Mouse (Mus musculus) heart, embryonic 11.5 days (tissue): ENCODE data around the gene Pak6. TPM values are rescaled to one million over a fixed set of nuclear protein-coding genes. Genes with fewer than 3 reads are reported as not detected.

Source experiments
- ATAC-seq: fragments of 200-750 bp; cut with Nextera tagmentation; replicated peaks from 2 replicates; pipeline ENCODE4 v1.8.0; 2017; ENCODE audit warnings: moderate library complexity; ENCODE audit not compliant: insufficient number of reproducible peaks, low FRiP score, low TSS enrichment
- H3K27ac ChIP-seq: fragments of 300-500 bp; sonication (generic); 2 replicates; pipeline ENCODE4 v1.5.1; 2014; ENCODE audit warnings: mild to moderate bottlenecking, low read depth, low read length
- H3K27me3 ChIP-seq: fragments of 300-500 bp; sonication (generic); 2 replicates; pipeline ENCODE4 v1.6.1; 2014; ENCODE audit warnings: mild to moderate bottlenecking, low read length, mixed read lengths; ENCODE audit not compliant: control insufficient read depth, insufficient read depth
- H3K36me3 ChIP-seq: fragments of 300-500 bp; sonication (generic); 2 replicates; pipeline ENCODE4 v1.6.1; 2014; ENCODE audit warnings: mild to moderate bottlenecking, low read length, moderate library complexity, mixed read lengths; ENCODE audit not compliant: control insufficient read depth, insufficient read depth
- H3K4me1 ChIP-seq: fragments of 300-500 bp; sonication (generic); 2 replicates; pipeline ENCODE4 v1.6.1; 2014; ENCODE audit warnings: low read length; ENCODE audit not compliant: control insufficient read depth, insufficient read depth
- H3K4me2 ChIP-seq: fragments of 300-500 bp; sonication (generic); 2 replicates; pipeline ENCODE4 v1.6.1; 2014; ENCODE audit warnings: mild to moderate bottlenecking, moderate library complexity
- H3K4me3 ChIP-seq: fragments of 300-500 bp; sonication (generic); 2 replicates; pipeline ENCODE4 v1.5.1; 2014; ENCODE audit warnings: low read depth, low read length
- H3K9ac ChIP-seq: fragments of 300-500 bp; sonication (generic); 2 replicates; pipeline ENCODE4 v1.6.1; 2014; ENCODE audit warnings: mild to moderate bottlenecking, low read depth, low read length, moderate library complexity
- H3K9me3 ChIP-seq: fragments of 300-500 bp; sonication (generic); replicated peaks from 2 replicates; pipeline ENCODE4 v1.6.1; 2016; ENCODE audit warnings: low read length; ENCODE audit not compliant: control insufficient read depth
- WGBS: fragments of 180-500 bp; shearing (Covaris S2); extraction: QIAGEN DNeasy Blood & Tissue Kit; methylation state at CpG from one replicate; pipeline ENCODE4 v1.1.7; 2014; ENCODE audit not compliant: insufficient replicate concordance; 5-methylcytosine and 5-hydroxymethylcytosine counted together
- polyA plus RNA-seq: library from polyadenylated mRNA; unstranded; fragments of >200 nt; fragmentation: Nextera tagmentation; extraction: Ambion mirVana; gene quantifications from 2 replicates; pipeline ENCODE4 v1.2.1, GENCODE M21; 2014

Gene Pak6
- polyA plus RNA-seq, 1 experiment from 2014 or later = 3.0 TPM

- peaks cover 37% of the 10 kb centered on the region for H3K27me3 ChIP-seq
- no peak overlapping the region for H3K27ac ChIP-seq
- H3K9ac ChIP-seq = no peak overlapping the region
- H3K4me2 ChIP-seq = no peak overlapping the region
- ATAC-seq = no peak
- no peaks in the 10 kb centered on the region for H3K9me3 ChIP-seq
- 42% methylated on average over 8 of the region's 8 CpGs for WGBS
- H3K4me1 ChIP-seq = peaks cover 7% of the 10 kb centered on the region
- no peaks in the 10 kb centered on the region for H3K36me3 ChIP-seq
- no peak overlapping the region for H3K4me3 ChIP-seq
These were observed 19.6 kb downstream of the Pak6 start for GRCm38 (mm10) chr2:118682544-118683260.

- H3K27me3 ChIP-seq = peaks cover 29% of the 10 kb centered on the region
- no peaks in the 10 kb centered on the region for H3K36me3 ChIP-seq
- no peak overlapping the region for H3K27ac ChIP-seq
- 79% methylated on average over 4 of the region's 4 CpGs for whole genome bisulfite sequencing
- ATAC-seq = no peak
- peaks cover 5% of the 10 kb centered on the region; the same call in 1 of the 2 replicates for H3K4me1 ChIP-seq
- H3K4me2 ChIP-seq = no peak overlapping the region
- no peak overlapping the region for H3K9ac ChIP-seq
- H3K4me3 ChIP-seq = no peak overlapping the region
- H3K9me3 ChIP-seq = no peaks in the 10 kb centered on the region
These were observed 22.0 kb downstream of the Pak6 start for GRCm38 (mm10) chr2:118685088-118685487.

DNA sequence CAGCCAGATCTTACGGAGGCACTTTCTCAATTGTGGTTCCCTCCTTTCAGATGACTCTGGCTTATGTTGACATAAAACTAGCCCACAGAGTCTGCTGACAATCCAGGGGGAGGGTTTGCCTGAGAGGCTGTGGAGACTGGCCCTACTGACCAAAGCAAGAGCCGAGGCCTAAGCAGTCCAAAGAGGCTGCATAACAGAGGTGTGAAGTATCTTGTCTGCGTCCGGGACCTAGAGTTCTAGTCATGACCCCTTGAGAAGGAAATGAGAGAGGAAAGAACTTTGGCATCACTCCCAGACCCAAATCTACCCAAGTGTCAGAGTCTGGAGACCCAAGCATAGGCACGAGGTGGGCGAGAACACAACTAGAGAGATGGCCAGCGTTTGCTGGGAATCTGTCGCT is 23.6 kb downstream of the Pak6 start:
- peaks cover 5% of the 10 kb centered on the region; the same call in 1 of the 2 replicates for H3K4me1 ChIP-seq
- no peaks in the 10 kb centered on the region for H3K9me3 ChIP-seq
- no peak overlapping the region for H3K9ac ChIP-seq
- no peak overlapping the region for H3K4me3 ChIP-seq
- H3K36me3 ChIP-seq = no peaks in the 10 kb centered on the region
- H3K27me3 ChIP-seq = peaks cover 23% of the 10 kb centered on the region
- no peak overlapping the region for H3K4me2 ChIP-seq
- H3K27ac ChIP-seq = no peak overlapping the region
- WGBS = 67% methylated on average over 8 of the region's 8 CpGs
- ATAC-seq = no peak

DNA sequence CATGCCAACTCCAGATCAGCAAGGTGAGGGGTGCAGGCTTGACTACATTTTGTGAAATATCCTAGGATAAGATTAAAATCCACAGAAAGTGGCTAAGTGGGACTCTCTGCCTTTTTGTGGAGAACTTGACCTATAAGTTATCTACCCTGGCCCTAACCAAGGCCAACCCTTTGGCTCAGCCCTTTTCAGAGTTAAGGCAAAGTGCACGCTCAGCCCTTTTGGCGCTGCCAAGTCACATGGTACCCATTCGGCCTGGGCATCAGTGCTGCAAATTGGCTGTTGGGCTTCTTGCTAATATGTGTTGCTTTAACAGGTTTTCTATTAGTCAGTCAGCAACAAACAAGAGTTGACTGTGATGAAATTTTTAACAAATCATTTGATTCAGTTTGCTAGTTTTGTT is 24.7 kb downstream of the Pak6 start:
- H3K9ac ChIP-seq = no peak overlapping the region
- WGBS = 87% methylated on average over 3 of the region's 3 CpGs

GRCm38 (mm10) chr2:118689875-118690274 is 26.8 kb downstream of the Pak6 start:
- no peak for ATAC-seq
- Histone ChIP-seq H3K4me3 (no peak overlapping the region), H3K9me3 (no peaks in the 10 kb centered on the region), H3K4me2 (no peak overlapping the region), H3K27ac (no peak overlapping the region), H3K9ac (no peak overlapping the region), H3K27me3 (peaks cover 39% of the 10 kb centered on the region), H3K4me1 (no peaks in the 10 kb centered on the region), H3K36me3 (no peaks in the 10 kb centered on the region)
- WGBS = 68% methylated on average over 10 of the region's 10 CpGs

More for the DNA sequence above, 24.7 kb downstream of the Pak6 start:
- peaks cover 22% of the 10 kb centered on the region for H3K27me3 ChIP-seq
- no peaks in the 10 kb centered on the region for H3K9me3 ChIP-seq
- no peak overlapping the region for H3K27ac ChIP-seq
- H3K4me2 ChIP-seq = no peak overlapping the region
- ATAC-seq = no peak
- H3K4me1 ChIP-seq = no peaks in the 10 kb centered on the region
- H3K4me3 ChIP-seq = no peak overlapping the region
- H3K36me3 ChIP-seq = no peaks in the 10 kb centered on the region

GRCm38 (mm10) chr2:118693370-118693966 is 30.4 kb downstream of the Pak6 start:
- 81% methylated on average over 19 of the region's 19 CpGs for WGBS
- Histone ChIP-seq H3K4me1 (peaks cover 13% of the 10 kb centered on the region), H3K9me3 (no peaks in the 10 kb centered on the region), H3K4me3 (no peak overlapping the region), H3K27me3 (peaks cover 60% of the 10 kb centered on the region), H3K27ac (no peak overlapping the region), H3K9ac (no peak overlapping the region), H3K4me2 (no peak overlapping the region), H3K36me3 (no peaks in the 10 kb centered on the region)
- ATAC-seq = no peak

DNA sequence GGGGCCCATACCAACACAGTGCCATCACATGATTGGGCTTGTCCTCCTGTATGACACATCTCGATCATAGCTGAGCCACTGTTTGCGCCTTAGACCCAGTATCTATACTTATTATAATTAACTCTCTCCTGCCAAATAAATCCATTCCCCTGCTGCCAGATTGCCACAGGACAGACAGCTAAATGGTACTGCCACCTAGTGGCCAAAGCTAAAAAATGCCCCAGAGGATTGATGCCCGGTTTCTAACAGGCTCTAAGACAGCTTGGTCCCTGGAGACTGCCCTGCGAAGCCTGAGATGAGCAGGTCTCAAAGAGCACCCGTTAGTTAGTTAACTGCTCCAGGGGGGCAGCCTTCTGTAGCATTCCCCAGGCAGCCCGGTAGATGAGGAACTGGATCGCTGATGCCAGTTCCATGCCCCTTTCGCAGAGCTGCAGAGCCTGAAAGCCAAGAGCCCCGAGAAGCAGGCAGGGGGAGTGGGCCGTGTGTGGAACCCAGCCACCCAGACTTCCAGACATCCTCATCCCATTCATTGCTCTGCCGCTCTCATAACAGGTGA is 32.7 kb downstream of the Pak6 start:
- H3K9ac ChIP-seq = no peak overlapping the region
- no peak for ATAC-seq
- H3K9me3 ChIP-seq = no peaks in the 10 kb centered on the region
- no peak overlapping the region for H3K4me2 ChIP-seq
- H3K27ac ChIP-seq = no peak overlapping the region
- WGBS = 29% methylated on average over 11 of the region's 11 CpGs
- peaks cover 62% of the 10 kb centered on the region for H3K27me3 ChIP-seq
- no peak overlapping the region for H3K4me3 ChIP-seq
- peaks cover 17% of the 10 kb centered on the region for H3K4me1 ChIP-seq
- H3K36me3 ChIP-seq = no peaks in the 10 kb centered on the region

DNA sequence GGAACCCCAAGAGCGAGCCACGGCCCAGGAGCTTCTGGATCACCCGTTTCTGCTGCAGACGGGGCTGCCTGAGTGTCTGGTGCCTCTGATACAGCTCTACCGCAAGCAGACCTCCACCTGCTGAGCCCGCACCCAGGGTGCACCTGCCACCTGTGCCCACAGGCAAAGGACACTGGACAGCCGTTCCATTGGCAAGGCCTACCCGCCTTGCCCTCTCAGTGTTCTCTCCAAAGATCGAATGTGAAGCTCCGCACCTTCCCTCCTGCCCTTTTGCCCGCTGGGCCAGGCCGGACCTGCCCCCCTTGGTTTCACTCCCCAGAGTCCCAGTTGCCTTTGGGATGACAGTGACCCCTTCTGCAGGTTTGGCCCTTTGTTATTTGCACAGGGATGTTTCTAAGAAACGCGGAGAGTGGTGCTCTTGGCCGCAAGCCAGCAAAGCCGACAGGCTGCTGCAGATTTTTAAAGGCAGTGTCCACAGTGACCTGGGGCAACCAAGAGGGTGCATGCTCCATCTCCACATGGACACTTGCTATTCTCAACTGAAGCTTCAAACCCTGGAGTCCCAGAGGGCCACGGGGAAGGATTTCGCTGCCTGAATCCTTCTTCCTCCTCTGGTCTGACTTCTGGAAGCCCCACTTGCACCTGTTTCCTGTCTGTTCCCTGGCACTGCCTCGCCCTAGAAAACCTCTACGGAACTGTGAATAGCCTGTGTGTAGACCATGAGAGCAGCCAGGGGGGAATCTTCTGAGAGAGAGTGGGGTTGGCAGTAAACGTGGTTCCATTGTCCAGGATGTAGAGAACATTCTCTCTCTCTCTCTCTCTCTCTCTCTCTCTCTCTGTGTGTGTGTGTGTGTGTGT is 33.6 kb downstream of the Pak6 start:
- Histone ChIP-seq H3K9ac (no peak overlapping the region), H3K9me3 (no peaks in the 10 kb centered on the region), H3K27me3 (peaks cover 68% of the 10 kb centered on the region), H3K27ac (no peak overlapping the region), H3K4me2 (peak overlapping the region; percentile 16; the same call in 1 of the 2 replicates), H3K4me1 (peaks cover 20% of the 10 kb centered on the region), H3K36me3 (no peaks in the 10 kb centered on the region), H3K4me3 (no peak overlapping the region)
- WGBS = 43% methylated on average over 21 of the region's 21 CpGs
- ATAC-seq = no peak
